Mouse (Mus musculus): ENCODE results near the gene Extl1. TPM values are rescaled to one million over a fixed set of nuclear protein-coding genes. Genes with fewer than 3 reads are reported as not detected.

Extl1 gene
- total RNA-seq, 2 experiments from 2014 or later = 3.9 to 4.1 TPM

DNA sequence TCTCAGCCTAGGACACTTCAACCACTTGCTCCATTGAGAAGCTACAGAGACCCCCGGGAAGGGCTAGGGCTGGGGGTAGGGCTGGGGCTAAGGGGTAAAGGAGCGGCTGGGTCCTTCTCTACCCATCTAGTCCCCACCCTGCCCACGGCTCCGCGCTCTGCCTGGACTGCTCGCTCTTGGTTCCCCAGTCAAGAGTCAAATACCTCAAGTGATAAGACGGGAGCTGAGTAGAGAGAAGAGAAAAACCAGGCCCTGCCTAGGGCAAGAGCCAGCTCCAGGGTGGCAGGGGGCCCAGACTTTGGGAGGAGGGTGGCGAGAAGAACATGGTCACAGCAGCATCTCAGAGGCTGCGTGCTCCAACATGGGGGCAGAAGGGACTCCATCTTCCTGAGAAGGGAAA is 68.2 kb downstream of the Extl1 start:
- no peak for DNase-seq
- intact Hi-C loops (cut with DNase I) = no loop called here

DNA sequence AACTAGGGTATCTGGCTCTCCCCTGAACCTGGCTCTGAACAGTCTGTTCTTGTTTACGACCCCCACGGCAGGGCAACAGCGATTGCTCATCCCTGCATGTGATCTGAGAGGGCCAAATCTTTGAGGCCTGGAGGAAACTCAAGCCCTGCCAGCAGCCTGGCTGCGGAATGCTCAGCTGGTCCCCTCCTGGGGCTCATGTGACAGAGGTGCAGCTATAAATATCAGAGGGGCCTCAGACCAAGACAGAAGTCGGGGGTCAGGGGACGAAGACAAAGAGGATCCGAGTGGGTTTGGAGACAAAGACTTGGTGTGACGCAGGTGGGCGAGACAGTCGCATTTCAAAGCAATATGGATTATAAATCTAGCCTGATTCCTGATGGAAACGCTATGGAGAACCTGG is 68.8 kb downstream of the Extl1 start, which contains the start of gene Trim63:
Gene Trim63, plus strand, starts transcription at position 245 of the 400 bp plus-strand sequence.
- DNase-seq = peak; percentile 24
- intact Hi-C loops (cut with DNase I) = no loop called here

- intact Hi-C loops (cut with DNase I) = no loop called here
These were observed 69.5 kb downstream of the Extl1 start for GRCm38 (mm10) chr4:134314081-134314655.

GRCm38 (mm10) chr4:134312901-134313300 is 70.7 kb downstream of the Extl1 start:
- intact Hi-C loops (cut with DNase I) = no loop called here
- no peak for DNase-seq

More at GRCm38 (mm10) chr4:134314081-134314655, 69.5 kb downstream of the Extl1 start:
- DNase-seq = peak; percentile 53

GRCm38 (mm10) chr4:134312341-134312740 is 71.3 kb downstream of the Extl1 start:
- DNase-seq = no peak
- intact Hi-C loops (cut with DNase I) = no loop called here

GRCm38 (mm10) chr4:134311784-134312183 is 71.9 kb downstream of the Extl1 start:
- intact Hi-C loops (cut with DNase I) = no loop called here
- DNase-seq = no peak

DNA sequence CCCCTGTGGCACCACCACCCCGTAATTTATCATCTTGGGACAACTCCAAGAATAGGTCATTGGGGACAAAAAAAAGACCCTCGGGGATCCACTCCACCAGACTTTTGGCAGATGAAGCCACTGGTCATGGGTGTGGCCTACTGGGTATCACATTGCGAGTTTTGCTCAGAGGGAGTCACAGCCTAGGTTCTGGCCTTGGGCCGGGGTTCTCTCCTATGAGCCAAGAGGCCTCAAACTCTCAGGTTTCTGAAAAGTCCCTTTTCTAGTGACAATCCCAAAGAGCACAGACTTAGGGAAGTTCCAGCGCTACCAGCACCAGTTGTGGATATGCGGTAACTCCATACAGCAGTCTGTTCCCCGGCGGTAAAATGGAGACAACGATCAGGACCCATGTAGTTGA is 73.0 kb downstream of the Extl1 start:
- intact Hi-C loops (cut with DNase I) = no loop called here

DNA sequence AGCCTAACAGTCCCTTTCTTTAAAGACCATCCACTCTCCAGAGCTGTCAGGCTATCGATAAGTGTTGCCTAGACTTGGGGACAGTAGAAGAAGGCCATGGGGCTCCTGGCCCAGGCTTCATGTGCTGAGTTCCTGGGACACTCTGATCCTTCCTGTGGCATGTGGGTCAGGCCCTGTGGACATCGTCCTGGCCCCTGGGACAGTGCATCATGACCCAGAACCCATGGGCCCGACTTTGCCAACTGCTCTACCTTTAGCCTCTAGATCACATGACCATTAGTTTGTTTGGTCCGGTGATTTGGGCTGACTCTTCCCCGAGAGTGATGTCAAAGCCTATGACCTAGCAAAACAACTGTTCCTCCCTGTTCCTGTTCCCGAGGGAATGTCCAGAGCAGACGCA is 73.5 kb downstream of the Extl1 start:
- intact Hi-C loops (cut with DNase I) = no loop called here
- DNase-seq = no peak

More for the DNA sequence above, 73.0 kb downstream of the Extl1 start:
- no peak for DNase-seq

DNA sequence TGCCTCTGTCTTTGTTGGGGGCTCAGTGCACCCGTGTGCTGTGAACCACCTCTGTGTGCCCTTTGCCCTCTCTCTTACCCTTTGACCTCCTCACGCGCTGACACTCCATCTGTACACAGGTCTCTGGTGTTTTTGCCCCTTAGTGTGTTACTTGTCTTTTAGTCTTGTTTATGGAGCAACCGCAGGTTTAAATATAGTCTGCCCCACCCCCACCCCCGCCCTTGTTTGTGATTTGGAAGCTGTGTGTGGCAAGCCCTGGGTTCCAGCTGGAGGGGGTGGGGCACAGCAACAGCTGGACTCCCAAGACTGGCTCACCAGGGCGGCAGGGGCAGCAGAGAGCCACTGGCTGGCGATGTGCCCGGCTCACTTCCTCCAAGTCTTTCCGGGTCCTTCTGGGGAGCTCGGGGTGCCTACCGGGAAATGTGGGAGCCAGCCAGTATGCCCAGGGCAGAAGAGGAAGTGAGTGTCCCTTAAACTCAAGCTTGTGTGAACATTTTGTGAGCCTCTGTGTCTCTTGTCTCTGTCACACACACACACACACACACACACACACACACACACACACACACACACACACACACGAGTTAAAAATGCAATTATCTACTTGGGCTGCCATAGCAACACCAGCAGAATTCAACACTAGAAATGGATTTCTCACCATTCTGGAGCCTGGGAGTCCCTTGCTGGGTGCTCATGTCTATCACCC is 76.1 kb downstream of the Extl1 start:
- intact Hi-C loops (cut with DNase I) = no loop called here
- DNase-seq = peak; percentile 66

GRCm38 (mm10) chr4:134306963-134307362 is 76.7 kb downstream of the Extl1 start:
- DNase-seq = no peak
- intact Hi-C loops (cut with DNase I) = no loop called here

Other genes with a start within 250 kb of the Extl1 start
- 10 to 100 TPM; 11.2 to 17.0 TPM for gene Cep85, start 196.7 kb downstream of the Extl1 start, total RNA-seq (2021)
- gene Gm7534, start 180.8 kb downstream of the Extl1 start, total RNA-seq (2021) = not detected
- gene Catsper4, start 156.5 kb downstream of the Extl1 start, total RNA-seq (2021) = under 1 TPM in 1 of 2 experiments, not detected in 1; 0.34 TPM
- gene Cnksr1, start 145.5 kb downstream of the Extl1 start, total RNA-seq (2021) = under 1 TPM; 0.22 to 0.36 TPM
- not detected for gene E130218I03Rik, start 140.2 kb downstream of the Extl1 start, total RNA-seq (2021)
- 10 to 100 TPM; 15.4 to 16.5 TPM for gene Zfp593, start 138.3 kb downstream of the Extl1 start, total RNA-seq (2021)
- gene Gm30191, start 136.9 kb downstream of the Extl1 start, total RNA-seq (2021) = not detected
- gene Grrp1, start 129.7 kb downstream of the Extl1 start, total RNA-seq (2021) = 1 to 10 TPM; 7.5 to 8.4 TPM
- gene Pdik1l, start 96.0 kb downstream of the Extl1 start, total RNA-seq (2021) = 10 to 100 TPM; 36.9 to 39.7 TPM
- gene Trim63, start 68.7 kb downstream of the Extl1 start, total RNA-seq (2021) = under 1 TPM; 0.44 to 0.46 TPM
- not detected for gene Slc30a2, start 40.7 kb downstream of the Extl1 start, total RNA-seq (2021)
- 10 to 100 TPM; 12.7 to 14.1 TPM for gene Pafah2, start 12.5 kb upstream of the Extl1 start, total RNA-seq (2021)
- 1,000 to 10,000 TPM; 3,425 to 3,590 TPM for gene Stmn1, start 84.5 kb upstream of the Extl1 start, total RNA-seq (2021)
- 10 to 100 TPM; 30.7 to 31.7 TPM for gene Paqr7, start 112.8 kb upstream of the Extl1 start, total RNA-seq (2021)
- gene Aunip, start 127.1 kb upstream of the Extl1 start, total RNA-seq (2021) = 1 to 10 TPM; 1.4 to 1.8 TPM
- gene Mtfr1l, start 151.5 kb upstream of the Extl1 start, total RNA-seq (2021) = 100 to 1,000 TPM in 1 of 2 experiments, 10 to 100 TPM in 1; 99.4 to 102 TPM
- gene Selenon, start 168.3 kb upstream of the Extl1 start, total RNA-seq (2021) = 10 to 100 TPM; 30.2 to 30.4 TPM